Mouse (Mus musculus): ENCODE results near the gene Csf2rb2. TPM values are rescaled to one million over a fixed set of nuclear protein-coding genes. Genes with fewer than 3 reads are reported as not detected.
A peak's percentile ranks its signal among the peaks of the same experiment; 100 is the strongest.

Gene Csf2rb2
- polyA plus RNA-seq, 1 experiment from 2014 or later, result 0.22 TPM

DNA sequence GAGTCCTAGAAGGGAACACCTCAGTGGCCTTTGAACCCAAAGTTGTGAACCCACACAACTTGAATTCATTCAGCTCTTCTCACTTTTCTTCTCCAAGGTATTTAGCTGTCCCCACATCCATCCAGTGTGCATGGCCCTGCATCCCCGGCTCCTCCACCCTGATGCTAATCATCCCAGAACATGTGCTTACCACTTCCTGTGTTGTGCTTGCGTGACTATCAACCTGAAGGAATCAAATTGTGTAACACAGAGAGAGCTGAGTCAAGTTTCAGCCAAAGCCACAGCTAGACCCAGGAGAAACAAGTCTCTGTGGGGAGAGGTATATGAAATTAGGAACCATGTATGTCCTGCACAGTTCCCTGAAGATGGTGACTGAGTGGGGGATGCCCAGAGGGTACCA is 27.2 kb downstream of the Csf2rb2 start:
- ATAC-seq (replicated peaks; ENCODE audit: low FRiP score, low TSS enrichment, low read depth) (no peak), DNase-seq (ENCODE audit: low spot score) (no peak)
- Histone ChIP-seq H3K9ac (ENCODE audit: low read length) (no peak overlapping the region), H3K4me1 (replicated peaks; ENCODE audit: control insufficient read depth, insufficient read depth, low read length) (no peaks in the 10 kb centered on the region), H3K4me3 (ENCODE audit: low read depth, low read length) (no peak overlapping the region), H3K27me3 (replicated peaks; ENCODE audit: control insufficient read depth, insufficient read depth, low read length) (no peaks in the 10 kb centered on the region), H3K4me2 (ENCODE audit: low read length) (no peak overlapping the region), H3K27ac (ENCODE audit: low read depth) (no peak overlapping the region), H3K36me3 (ENCODE audit: control insufficient read depth, insufficient read depth, low read length) (no peaks in the 10 kb centered on the region), H3K9me3 (ENCODE audit: control insufficient read depth, low read length) (no peaks in the 10 kb centered on the region)
- 70% methylated on average over 2 of the region's 2 CpGs for WGBS

DNA sequence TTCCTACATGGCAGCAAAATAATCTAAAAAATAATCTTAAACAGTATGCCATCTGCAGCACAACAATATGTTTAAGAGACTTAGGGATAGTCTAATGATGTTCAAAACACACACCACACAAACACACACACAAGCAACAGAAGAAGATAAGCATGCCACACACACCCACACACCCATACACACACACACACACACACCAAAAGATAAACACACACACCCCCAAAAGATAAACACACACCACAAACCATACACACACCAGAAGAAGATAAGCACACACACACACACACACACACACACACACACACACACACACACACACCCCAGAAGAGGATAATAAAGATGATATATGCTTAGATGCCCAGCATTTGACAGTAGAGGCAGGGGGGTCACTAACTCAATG is 34.3 kb downstream of the Csf2rb2 start:
- no peak overlapping the region for H3K9ac ChIP-seq (ENCODE audit: low read length)
- H3K4me3 ChIP-seq (ENCODE audit: low read depth, low read length), result no peak overlapping the region
- H3K4me2 ChIP-seq (ENCODE audit: low read length), result no peak overlapping the region
- H3K4me1 ChIP-seq (replicated peaks; ENCODE audit: control insufficient read depth, insufficient read depth, low read length), result no peaks in the 10 kb centered on the region
- no peaks in the 10 kb centered on the region for H3K36me3 ChIP-seq (ENCODE audit: control insufficient read depth, insufficient read depth, low read length)
- no peak for ATAC-seq (replicated peaks; ENCODE audit: low FRiP score, low TSS enrichment, low read depth)
- no peak overlapping the region for H3K27ac ChIP-seq (ENCODE audit: low read depth)
- H3K27me3 ChIP-seq (replicated peaks; ENCODE audit: control insufficient read depth, insufficient read depth, low read length), result no peaks in the 10 kb centered on the region
- no peaks in the 10 kb centered on the region for H3K9me3 ChIP-seq (ENCODE audit: control insufficient read depth, low read length)
- no peak for DNase-seq (ENCODE audit: low spot score)

DNA sequence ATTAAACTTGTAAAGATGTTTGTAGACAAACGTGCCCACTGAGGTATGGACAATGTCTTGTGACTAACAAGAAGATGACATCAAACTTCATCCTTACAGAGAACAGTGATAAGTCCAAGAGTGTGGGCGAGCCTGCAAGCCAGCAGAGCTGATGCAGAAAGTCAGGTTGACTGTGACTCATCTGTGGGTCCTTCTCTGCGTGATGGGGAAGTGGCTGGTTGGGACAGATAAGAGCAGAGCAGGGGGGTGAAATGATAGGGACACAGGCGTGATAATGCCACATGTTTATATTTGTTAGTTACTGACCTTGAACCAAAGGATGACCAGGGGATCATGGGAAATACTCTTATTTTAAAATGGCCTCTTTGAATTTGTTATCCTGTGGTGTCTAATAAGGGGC is 37.7 kb downstream of the Csf2rb2 start:
- no peak for ATAC-seq (replicated peaks; ENCODE audit: low FRiP score, low TSS enrichment, low read depth)
- Histone ChIP-seq H3K9ac (ENCODE audit: low read length) (no peak overlapping the region), H3K4me2 (ENCODE audit: low read length) (no peak overlapping the region), H3K4me3 (ENCODE audit: low read depth, low read length) (no peak overlapping the region), H3K27me3 (replicated peaks; ENCODE audit: control insufficient read depth, insufficient read depth, low read length) (no peaks in the 10 kb centered on the region), H3K36me3 (ENCODE audit: control insufficient read depth, insufficient read depth, low read length) (no peaks in the 10 kb centered on the region), H3K4me1 (replicated peaks; ENCODE audit: control insufficient read depth, insufficient read depth, low read length) (no peaks in the 10 kb centered on the region), H3K9me3 (ENCODE audit: control insufficient read depth, low read length) (no peaks in the 10 kb centered on the region), H3K27ac (ENCODE audit: low read depth) (no peak overlapping the region)
- 56% methylated on average over 4 of the region's 4 CpGs for WGBS
- no peak for DNase-seq (ENCODE audit: low spot score)

DNA sequence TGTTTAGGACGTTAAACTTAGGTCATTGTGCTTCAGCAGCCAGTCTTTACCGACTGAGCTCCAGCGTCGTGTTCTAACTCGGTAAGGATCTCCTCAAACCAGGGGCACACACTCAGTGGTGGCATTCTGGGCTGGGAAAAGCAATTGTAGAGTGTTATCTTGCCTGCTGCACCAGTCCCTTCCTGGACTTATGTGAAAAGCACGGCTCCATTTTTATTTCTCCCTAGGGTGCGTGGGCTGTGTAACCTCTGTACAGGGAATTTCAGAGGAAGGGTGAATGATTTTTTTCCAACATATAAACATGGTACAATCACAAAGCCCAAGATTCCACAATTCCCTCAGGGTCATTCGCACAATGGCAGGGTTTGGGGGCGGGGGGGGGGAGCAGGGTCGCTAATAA is 38.1 kb downstream of the Csf2rb2 start:
- Histone ChIP-seq H3K4me1 (replicated peaks; ENCODE audit: control insufficient read depth, insufficient read depth, low read length) (no peaks in the 10 kb centered on the region), H3K36me3 (ENCODE audit: control insufficient read depth, insufficient read depth, low read length) (no peaks in the 10 kb centered on the region), H3K4me2 (ENCODE audit: low read length) (no peak overlapping the region), H3K4me3 (ENCODE audit: low read depth, low read length) (no peak overlapping the region), H3K27ac (ENCODE audit: low read depth) (no peak overlapping the region), H3K27me3 (replicated peaks; ENCODE audit: control insufficient read depth, insufficient read depth, low read length) (no peaks in the 10 kb centered on the region), H3K9ac (ENCODE audit: low read length) (no peak overlapping the region), H3K9me3 (ENCODE audit: control insufficient read depth, low read length) (no peaks in the 10 kb centered on the region)
- WGBS, result 81% methylated on average over 10 of the region's 10 CpGs
- ATAC-seq (replicated peaks; ENCODE audit: low FRiP score, low TSS enrichment, low read depth) (no peak), DNase-seq (ENCODE audit: low spot score) (no peak)

DNA sequence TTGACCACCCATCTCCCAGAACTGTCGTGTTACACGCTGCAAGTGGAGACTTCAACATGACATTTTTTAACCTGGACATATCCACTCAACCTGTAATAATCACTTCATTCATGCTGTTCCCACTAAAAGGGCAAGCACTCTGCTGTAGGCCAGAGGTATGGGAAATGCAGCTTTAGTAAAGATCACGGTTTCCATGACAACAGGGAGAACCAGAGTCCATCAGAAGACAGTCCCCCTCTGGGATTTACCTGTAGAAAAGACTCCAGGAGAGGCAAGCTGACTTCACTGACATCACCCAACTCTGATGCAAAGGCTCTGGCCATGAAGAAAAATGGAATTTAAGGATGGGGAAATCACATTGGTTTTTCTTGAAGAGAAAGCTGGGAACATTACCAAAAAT is 42.2 kb downstream of the Csf2rb2 start:
- Histone ChIP-seq H3K36me3 (ENCODE audit: control insufficient read depth, insufficient read depth, low read length) (no peaks in the 10 kb centered on the region), H3K27me3 (replicated peaks; ENCODE audit: control insufficient read depth, insufficient read depth, low read length) (no peaks in the 10 kb centered on the region), H3K27ac (ENCODE audit: low read depth) (no peak overlapping the region), H3K4me3 (ENCODE audit: low read depth, low read length) (no peak overlapping the region), H3K4me1 (replicated peaks; ENCODE audit: control insufficient read depth, insufficient read depth, low read length) (no peaks in the 10 kb centered on the region), H3K9me3 (ENCODE audit: control insufficient read depth, low read length) (no peaks in the 10 kb centered on the region), H3K4me2 (ENCODE audit: low read length) (no peak overlapping the region), H3K9ac (ENCODE audit: low read length) (no peak overlapping the region)
- DNase-seq (ENCODE audit: low spot score) (no peak), ATAC-seq (replicated peaks; ENCODE audit: low FRiP score, low TSS enrichment, low read depth) (no peak)
- 76% methylated on average over 3 of the region's 3 CpGs for WGBS

DNA sequence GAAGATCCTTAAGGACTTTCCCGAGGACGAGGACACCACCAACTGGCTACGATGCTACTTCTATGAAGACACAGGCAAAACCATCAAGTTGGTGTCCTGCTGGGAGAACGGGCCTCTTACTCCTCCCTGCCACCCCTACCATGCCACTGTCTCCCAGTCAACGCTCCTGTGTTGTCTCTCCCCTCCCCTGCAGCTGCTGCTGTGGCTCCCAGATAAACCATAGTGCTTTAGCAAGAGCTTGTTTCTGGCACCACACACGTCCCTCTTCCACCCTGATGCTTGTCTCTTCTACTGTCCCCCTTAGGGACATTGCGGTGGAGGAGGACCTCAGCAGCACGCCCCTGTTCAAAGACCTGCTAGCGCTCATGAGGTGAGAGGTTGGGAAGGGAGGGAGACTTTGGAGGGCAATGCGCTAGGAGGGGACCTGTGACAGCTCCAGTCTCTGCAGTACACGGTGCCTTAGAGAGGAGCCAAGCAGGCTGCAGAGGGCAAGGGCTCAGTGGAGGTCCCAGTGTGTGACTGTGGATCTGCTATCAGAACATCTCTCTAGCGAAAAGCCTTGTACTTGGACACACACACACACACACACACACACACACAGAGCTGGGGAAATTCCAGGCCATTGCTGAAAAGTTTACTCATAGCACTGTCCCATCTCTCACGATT is 44.7 kb downstream of the Csf2rb2 start:
- DNase-seq (ENCODE audit: low spot score), result no peak
- Histone ChIP-seq H3K4me2 (ENCODE audit: low read length) (no peak overlapping the region), H3K9me3 (ENCODE audit: control insufficient read depth, low read length) (no peaks in the 10 kb centered on the region), H3K4me1 (replicated peaks; ENCODE audit: control insufficient read depth, insufficient read depth, low read length) (no peaks in the 10 kb centered on the region), H3K27me3 (replicated peaks; ENCODE audit: control insufficient read depth, insufficient read depth, low read length) (no peaks in the 10 kb centered on the region), H3K36me3 (ENCODE audit: control insufficient read depth, insufficient read depth, low read length) (no peaks in the 10 kb centered on the region), H3K4me3 (ENCODE audit: low read depth, low read length) (no peak overlapping the region), H3K27ac (ENCODE audit: low read depth) (no peak overlapping the region), H3K9ac (ENCODE audit: low read length) (no peak overlapping the region)
- WGBS, result 63% methylated on average over 13 of the region's 13 CpGs
- no peak for ATAC-seq (replicated peaks; ENCODE audit: low FRiP score, low TSS enrichment, low read depth)

DNA sequence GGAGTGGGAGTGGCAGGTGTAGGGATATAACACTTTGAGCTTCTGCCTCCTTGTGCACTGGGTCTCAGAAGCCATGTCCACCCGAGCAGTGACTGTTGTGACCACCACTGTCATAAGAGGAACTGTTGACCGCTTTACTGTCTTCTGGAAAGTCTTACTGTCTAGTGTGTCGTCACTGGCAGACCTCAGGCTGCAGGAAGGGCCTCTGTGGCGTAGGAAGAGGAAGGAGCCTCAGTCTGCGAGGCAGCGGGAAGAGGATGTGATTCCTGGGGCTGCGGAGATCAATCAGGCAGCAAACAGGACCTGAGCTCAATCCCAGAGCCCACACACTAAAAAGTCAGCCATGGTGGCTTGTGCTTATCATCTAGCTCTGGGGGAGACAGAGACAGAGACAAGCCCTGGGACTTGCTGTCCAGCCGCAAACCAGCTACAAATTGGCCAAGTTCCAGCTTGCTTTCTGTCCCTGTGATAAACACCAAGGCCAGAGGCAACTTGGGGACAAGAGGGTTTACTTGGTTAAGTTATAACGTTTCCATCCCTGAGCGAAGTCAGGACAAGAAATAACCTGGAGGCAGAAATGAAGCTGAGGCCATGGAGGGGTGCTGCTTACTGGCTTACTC is 47.2 kb downstream of the Csf2rb2 start:
- Histone ChIP-seq H3K36me3 (ENCODE audit: control insufficient read depth, insufficient read depth, low read length) (no peaks in the 10 kb centered on the region), H3K4me2 (ENCODE audit: low read length) (no peak overlapping the region), H3K27me3 (replicated peaks; ENCODE audit: control insufficient read depth, insufficient read depth, low read length) (peaks cover 15% of the 10 kb centered on the region; the same call in 1 of the 2 replicates), H3K9ac (ENCODE audit: low read length) (no peak overlapping the region), H3K4me3 (ENCODE audit: low read depth, low read length) (no peak overlapping the region), H3K4me1 (replicated peaks; ENCODE audit: control insufficient read depth, insufficient read depth, low read length) (no peaks in the 10 kb centered on the region), H3K27ac (ENCODE audit: low read depth) (no peak overlapping the region), H3K9me3 (ENCODE audit: control insufficient read depth, low read length) (no peaks in the 10 kb centered on the region)
- ATAC-seq (replicated peaks; ENCODE audit: low FRiP score, low TSS enrichment, low read depth) (no peak), DNase-seq (ENCODE audit: low spot score) (no peak)
- 70% methylated on average over 10 of the region's 10 CpGs for WGBS

DNA sequence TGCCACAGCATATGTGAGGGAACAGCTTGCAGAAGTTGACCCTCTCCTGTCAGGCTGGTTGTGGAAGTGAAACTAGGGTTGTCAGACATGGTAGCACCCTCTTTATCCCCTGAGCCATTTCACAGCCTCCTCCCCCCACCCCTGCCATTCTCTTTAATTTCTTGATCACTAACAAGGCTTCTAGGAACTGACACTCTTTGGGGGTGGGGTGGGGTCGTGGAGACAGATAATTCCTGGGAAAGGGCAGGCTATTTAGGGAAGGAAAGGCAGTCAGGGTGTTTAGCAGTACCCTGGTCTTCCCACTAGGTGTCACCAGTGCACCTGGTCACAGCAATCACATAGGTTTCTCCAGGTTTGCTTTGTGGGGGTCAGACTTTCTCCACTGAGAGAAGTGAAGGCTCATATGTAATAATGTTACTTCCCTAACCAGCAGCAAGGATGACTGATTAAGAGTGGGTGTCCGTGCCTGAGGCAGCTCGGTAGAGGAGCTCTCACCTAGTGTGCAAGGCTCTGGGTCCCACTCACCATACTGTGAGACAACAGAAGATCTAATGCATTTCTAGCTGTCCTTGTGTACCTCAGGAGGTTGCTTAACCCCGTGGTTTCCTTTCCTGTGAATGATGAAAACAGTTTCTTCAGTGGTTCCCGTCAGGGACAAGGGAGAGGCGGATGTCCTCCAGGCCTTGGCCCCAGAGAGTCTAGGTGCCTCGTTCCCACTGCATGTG is 48.0 kb downstream of the Csf2rb2 start:
- 49% methylated on average over 7 of the region's 7 CpGs for WGBS
- H3K36me3 ChIP-seq (ENCODE audit: control insufficient read depth, insufficient read depth, low read length), result no peaks in the 10 kb centered on the region
- H3K4me3 ChIP-seq (ENCODE audit: low read depth, low read length), result no peak overlapping the region
- no peak overlapping the region for H3K9ac ChIP-seq (ENCODE audit: low read length)
- no peaks in the 10 kb centered on the region for H3K9me3 ChIP-seq (ENCODE audit: control insufficient read depth, low read length)
- H3K27me3 ChIP-seq (replicated peaks; ENCODE audit: control insufficient read depth, insufficient read depth, low read length), result peaks cover 15% of the 10 kb centered on the region; the same call in 1 of the 2 replicates
- no peaks in the 10 kb centered on the region for H3K4me1 ChIP-seq (replicated peaks; ENCODE audit: control insufficient read depth, insufficient read depth, low read length)
- H3K4me2 ChIP-seq (ENCODE audit: low read length), result no peak overlapping the region
- no peak for ATAC-seq (replicated peaks; ENCODE audit: low FRiP score, low TSS enrichment, low read depth)
- peak; percentile 69 for DNase-seq (ENCODE audit: low spot score)
- H3K27ac ChIP-seq (ENCODE audit: low read depth), result no peak overlapping the region

All from intestine, embryonic 14.5 days (tissue).